Mouse (Mus musculus): ENCODE results near the gene Tenm2.

Gene Tenm2

DNA sequence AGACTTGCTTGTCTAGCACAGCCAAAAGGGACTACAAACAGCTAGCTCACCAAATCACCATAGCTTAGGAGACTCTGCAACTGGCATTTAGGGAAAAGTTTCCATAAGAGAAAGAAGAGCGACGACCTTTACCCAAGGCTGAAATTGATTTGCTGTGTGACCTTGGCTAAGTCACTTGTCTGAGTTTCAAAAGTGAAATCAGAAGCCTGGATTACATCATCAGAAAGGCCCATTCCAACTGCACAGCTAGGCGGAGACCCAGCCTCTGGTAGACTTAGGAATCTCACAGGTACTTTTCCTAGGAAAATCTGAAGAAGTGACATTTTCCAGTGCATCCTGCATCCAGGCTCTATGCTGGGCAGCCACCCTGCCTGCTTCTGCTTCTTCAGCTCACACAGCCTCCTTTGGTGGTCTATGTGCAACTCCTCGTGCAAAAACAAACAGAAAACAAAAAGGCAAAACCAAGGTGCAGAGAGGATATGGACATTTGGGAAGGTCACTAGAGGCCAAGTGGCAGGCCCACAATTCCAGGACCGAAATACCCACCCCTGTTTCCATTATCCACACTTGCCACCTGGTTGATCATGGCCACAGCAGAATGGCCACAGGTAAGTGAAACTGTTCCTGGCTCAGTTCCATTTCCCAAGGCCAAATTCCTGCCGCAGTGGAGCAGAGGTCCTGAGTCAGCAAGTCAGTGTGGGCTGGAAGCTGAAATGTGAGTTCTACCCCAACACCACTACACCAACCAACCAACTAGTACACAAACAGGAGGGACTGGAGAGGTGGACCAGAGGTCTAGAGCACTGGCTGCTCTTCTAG lies 1260.9 kb downstream of the Tenm2 start:
- no peak for DNase-seq

DNA sequence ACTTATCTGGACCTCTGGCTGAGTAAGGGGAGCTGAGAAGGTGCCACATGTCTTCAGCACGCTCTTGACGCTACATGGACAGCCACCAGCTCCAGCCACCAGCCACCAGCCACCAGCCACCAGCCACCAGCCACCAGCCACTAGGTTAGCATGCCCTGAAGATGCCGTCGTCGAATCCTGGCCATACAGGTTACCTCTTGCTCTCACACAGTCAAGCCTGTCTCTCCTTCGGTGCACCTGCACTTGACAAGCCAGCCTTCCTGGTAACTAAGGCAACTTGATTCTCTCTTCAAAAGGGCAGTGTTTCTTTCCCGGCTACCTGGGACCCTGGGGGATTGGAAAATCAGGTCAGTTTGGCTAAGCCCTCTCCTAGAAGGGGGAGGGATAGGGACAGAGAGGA lies 1262.6 kb downstream of the Tenm2 start:
- DNase-seq = no peak

DNA sequence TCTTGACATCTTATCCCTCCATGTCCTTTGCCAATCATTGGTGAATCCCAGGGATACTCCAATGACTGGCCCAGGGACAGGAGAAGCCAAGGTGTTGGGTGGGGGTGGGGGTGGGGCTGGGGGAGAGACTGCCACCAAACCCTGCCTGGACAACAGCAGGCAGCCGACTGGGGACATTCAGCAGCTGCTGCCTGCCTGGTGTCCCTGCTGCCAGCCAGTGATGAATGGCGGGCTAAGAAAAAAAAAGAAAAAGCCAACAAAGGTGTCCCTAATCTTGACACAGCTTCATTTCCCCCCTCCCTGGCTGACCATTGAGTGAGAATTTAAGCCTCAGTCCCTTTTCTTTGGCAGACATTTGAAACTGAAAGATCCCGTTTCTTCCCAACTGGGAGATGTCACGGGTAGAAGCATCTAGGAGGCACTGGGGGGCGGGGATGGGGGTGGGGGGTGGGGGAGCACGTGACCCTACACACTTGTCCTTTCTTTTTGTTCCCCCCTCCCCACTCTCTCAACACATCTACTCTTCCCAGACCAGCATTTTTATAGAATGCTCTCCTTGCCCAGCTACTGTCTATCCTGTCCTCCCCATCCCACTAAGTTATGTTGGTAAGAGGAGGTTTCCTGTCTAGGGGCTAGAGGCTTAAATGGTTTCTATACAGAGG lies 1263.4 kb downstream of the Tenm2 start:
- DNase-seq = peak; percentile 42

DNA sequence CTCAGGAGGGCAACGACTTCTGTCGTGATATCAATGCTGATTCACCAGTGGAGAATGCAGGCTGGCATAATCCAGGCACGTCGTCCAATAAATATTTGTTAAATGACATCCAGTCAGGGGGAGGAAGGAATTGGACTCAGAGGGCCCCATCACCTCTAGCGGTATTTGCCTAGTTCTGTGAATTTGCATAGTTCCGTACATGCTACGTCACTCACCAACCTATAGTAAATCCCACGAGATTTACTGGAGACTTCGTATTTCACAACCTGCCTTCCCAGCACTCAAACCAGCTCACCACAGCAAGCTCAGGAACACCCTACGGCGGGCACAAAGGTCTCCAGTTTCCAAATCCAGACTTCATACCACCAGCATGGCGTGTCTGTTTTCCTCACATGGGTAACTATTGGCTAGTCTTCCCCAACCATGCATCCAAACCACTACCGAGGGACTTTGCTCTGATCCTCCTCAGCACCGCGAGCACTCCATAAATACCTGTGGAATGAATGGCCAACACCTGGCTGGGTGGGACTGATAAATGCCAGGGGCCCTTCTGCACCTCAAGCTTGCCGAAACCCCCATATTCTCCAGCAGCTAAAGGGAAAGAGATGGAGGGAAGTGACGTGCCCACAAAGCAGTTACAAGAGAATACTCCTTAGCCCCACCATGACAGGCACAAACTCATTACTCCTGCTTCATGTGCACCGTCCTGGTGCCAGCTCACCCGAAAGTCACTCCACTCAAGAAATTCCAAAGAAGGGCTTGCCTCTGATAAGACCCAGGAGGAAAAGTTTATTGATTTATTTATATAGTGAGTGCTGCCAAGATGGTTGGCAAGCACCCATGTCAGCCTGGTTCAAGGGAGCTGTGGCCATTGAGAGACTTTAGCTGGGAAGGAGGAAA lies 1264.7 kb downstream of the Tenm2 start:
- no peak for DNase-seq

DNA sequence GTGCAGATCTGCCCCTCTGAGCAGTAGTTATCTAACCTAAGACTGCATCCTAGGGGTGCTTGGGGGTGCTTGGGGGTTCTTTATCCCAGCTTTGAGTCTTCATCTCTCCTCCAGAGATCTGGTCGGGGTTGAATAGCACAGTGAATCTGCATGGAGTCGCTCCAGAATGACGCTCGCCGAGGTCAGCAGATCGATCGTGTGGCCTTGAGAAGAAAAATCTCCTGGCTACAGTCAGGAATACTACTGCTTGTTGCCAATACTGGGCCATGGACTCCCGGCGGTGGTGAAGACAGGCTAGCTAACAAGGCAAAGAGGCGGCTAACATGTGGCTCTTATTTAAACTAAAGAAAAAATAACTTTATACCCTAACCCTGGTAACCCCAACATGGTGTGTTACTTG lies 1267.5 kb downstream of the Tenm2 start:
- DNase-seq = no peak

DNA sequence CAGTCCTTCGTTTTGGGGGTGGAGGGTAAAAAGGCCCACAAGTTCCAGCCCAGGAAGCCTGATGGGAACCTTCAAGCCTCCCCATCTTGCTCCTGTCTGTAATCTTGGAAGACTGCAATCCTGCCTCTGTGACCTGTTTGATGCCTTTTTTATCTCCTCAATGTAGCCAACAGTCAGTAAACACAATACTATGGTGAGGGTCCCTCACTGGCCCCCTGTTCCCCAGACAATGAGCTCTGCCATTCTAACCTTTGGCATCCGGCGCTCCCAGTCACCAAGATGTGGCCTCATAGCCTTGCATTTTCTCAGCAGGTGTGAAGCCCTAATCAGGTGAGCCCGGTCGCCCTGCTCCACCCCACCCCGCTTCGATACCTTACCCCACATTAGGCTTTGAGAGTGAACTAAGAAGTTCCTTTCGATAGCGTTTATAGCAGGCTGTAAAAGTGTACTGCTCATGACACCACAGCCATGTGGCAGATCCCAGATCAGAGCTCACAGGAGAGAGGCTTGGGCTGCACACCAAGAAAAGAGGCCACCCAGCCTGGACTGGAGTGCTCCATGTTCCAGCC lies 1271.7 kb downstream of the Tenm2 start:
- DNase-seq = no peak

DNA sequence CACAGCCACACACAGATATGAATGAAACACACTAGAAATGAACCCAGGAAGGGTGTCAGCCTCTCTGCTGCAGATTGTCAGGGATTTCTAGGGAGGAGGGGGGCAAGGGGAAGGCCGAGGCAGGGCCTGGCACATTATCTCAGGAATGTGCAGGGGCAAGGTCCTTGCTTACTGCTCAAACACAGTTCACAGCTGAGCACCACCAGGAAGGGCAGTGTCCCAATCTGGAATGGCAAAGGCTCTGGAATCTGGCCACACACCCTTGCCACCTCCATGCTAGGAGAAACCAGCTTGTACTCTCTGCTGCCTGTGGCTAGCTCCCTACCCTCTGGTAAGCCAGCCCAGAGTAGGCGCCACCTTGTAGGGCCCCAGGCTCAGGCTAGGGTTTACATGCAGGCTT lies 1272.2 kb downstream of the Tenm2 start:
- no peak for DNase-seq

DNA sequence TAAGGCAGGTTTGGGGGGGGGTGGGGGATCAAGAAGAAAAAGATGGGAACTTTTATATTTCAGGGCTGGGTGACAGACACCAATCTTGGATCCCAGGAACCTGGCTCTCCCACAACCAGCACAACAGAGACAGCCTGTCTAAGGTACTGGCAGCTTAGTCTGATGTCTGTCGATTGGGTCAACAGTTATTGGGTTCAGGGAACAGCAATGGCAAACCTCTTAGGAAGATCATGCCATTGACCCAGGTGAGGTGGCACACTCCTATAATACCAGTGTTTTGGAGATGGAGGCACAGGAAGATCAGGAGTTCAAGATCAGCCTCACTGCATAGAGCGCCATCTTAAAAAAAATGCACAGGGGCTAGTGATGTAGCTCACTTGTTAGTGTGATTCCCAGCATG lies 1273.3 kb downstream of the Tenm2 start:
- DNase-seq = no peak

DNA sequence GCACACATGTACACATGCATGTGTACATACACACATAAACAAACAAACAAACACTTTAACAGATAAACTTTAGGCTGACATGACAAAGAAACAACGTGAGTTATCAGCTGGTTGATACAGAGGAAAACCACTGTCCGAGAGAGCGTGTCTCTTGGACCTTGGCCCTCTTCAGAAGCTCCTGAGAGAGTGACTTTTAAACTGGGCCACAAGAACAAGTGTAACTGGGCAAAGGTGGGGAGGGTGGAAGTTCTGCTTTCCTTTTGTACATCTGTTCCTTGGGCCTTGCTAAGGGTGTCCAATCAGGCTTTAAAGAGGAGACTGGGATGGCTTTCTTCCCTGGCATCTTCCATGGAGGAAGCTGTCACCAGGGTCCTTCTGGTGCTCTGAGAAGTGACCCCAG lies 1276.5 kb downstream of the Tenm2 start:
- no peak for DNase-seq
